Mouse (Mus musculus): ENCODE results near the gene Gmip.
A peak's percentile ranks its signal among the peaks of the same experiment; 100 is the strongest.

The Gmip gene

DNA sequence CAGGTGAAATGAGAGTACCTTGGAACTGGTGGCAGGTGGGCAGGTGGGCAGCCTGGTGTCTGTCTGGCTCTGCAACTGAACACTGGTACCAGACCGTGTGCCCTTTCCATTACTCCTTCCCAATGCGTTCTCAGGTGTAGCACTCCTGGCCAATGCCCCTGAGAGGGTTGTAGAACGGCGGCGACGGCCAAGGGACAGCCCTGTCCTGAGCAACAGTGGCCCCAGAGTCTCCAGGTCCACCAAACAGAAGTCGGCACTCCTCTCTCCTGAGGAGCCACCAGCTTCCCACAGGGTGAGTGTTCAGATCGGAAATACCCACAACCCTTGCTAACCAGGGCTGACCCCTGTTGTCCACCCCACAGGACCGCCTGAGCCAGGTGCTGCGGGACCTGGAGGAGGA lies 3.4 kb upstream of the Gmip start:
- DNase-seq = no peak

DNA sequence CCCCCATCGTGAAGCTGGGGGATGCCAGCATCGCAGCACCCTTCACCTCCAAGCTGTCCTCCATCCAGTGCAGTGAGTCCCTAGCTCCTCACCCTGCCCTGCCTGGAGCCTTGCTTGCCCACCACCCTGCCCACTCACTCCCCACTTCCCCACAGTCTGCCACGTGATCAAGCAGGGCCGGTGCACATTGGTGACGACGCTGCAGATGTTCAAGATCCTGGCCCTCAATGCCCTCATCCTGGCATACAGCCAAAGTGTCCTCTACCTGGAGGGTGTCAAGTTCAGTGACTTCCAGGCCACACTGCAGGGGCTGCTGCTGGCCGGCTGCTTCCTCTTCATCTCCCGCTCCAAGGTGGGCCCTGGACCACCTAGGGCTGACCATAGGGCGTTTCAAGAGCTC lies 3.0 kb upstream of the Gmip start:
- DNase-seq = no peak

DNA sequence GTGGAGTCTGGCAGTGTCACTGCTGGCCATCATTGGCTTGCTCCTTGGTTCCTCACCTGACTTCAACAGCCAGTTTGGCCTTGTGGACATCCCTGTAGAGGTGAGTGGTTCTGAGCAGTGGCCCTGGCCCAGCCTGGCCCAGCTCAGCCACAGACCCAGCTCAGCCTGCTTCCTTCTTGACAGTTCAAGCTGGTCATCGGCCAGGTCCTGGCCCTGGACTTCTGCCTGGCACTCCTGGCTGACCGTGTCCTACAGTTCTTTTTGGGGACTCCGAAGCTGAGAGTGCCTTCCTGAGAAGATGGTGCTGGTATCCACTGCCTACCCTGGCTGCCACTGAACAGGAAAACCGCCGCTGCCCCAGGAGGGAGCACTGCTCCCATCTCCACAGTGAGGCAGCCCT lies 1.2 kb upstream of the Gmip start:
- DNase-seq = no peak

DNA sequence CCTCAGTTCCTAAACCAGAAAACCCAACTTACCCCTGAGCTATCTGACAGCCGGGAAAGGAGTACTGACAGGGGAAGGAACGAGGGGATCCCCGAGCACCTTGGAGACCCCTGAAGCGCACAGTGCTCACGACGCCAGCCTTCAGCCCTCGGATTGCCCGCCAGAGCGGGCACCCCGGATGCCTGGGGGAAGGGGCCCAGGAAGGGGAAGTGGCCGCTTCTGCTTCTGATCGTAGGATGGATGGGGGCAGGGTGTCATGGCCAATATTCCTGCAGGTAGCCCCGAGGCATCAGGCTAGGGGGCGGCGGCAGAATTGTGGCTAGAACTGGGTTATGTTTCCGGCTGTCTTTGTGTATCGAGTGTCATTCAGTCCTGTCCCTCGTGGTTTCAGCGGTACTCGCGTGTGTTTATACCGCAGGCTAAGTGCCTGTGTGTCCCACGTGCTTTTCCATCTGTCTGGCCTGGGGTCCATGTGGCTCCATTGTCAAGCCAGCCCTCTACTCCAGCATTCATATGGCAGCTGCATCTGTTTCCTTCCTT lies 455 bp downstream of the Gmip start:
- DNase-seq = peak; percentile 44

DNA sequence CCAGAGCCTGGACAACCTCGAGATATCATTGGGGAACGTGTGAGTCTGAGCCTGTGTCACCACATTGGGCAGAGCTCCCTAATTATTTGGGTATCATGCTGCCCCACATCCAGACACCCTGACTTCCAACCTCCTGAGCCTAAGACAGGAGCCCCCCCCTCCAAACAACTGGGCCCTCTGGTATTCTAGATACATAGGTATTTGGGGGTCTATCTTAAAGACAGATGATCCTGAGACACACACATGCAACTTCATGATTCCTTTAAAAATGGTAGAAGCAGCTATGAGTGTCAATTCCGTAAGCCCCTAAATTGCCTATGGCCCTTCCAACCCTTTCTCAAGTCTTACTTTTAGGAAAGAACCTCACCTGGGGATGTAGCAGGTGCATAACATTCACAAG lies 1.3 kb downstream of the Gmip start:
- no peak for DNase-seq

DNA sequence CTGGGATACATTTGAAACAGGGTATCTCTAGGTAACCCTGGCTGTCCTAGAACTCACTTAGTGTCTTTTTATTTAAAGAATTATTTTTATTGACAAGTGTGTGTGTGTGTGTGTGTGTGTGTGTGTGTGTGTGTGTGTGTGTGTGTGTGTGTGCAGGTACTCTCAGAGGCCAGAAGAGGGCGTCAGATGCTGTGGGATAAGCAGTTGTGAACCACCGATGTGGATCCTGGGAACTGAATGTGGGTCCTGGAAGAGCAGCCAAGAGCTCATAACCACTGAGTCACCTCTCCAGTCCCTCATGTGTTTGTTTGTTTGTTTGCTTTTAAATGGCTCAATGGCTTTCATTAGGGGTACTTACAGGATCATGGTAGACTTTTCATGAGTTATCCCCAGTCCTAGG lies 6.4 kb downstream of the Gmip start:
- DNase-seq = no peak

DNA sequence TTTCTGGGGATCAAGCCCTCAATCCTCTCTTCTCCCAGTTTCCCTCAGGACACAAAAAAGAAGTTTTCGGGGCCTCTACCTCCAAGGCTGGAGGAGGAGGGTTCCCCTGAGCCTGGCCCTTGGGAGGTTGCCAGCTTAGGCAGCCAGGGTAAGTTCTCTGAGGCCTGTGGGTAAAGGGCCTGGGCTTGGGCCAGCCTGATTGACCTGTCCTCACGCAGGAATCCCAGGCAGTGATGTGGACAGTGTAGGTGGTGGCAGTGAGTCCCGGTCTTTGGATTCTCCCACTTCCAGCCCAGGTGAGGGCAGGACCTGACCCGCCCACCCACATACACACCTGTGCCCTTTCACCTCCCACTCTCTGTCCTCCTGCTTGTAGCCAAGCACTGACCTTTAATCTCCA lies 6.9 kb downstream of the Gmip start:
- no peak for DNase-seq

DNA sequence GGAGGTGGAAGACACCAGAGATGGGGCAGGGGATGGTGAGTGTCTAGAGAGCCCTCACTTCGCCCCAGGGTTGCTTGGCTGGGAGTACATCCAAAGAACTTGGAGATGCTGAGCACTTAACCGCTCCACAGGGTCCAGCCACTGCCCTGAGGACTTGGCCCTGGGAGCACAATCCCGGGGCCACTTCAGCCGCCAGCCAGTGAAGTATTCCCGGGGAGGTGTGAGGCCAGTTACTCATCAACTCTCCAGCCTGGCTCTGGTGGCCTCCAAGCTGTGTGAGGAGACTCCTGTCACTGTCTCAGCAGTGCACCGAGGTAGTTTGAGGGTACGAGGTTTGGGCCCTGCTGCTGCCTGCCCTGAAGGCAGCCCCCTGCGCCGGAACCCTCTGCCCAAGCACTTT lies 12.0 kb downstream of the Gmip start:
- DNase-seq = no peak

DNA sequence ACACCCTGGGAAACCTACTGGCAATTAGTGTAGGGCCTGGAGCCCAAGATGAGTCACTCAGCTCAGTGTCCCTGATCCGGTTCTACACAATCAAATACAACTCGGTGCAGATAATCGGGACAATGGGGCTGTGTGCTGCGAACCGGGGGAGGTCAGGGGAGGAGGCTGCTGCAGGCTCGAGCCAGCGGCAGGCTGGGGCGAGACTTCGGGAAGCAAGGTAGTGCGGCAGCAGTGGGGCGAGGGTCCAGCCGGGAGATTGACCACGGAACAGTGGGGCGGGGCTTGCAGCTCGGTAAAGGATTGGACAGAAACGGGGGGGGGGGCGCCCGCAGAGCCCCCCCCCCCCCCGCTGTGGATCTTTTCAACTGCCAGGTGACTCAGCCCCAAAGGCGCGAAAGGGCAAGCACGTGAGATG lies 13.5 kb downstream of the Gmip start:
- peak; percentile 66 for DNase-seq

DNA sequence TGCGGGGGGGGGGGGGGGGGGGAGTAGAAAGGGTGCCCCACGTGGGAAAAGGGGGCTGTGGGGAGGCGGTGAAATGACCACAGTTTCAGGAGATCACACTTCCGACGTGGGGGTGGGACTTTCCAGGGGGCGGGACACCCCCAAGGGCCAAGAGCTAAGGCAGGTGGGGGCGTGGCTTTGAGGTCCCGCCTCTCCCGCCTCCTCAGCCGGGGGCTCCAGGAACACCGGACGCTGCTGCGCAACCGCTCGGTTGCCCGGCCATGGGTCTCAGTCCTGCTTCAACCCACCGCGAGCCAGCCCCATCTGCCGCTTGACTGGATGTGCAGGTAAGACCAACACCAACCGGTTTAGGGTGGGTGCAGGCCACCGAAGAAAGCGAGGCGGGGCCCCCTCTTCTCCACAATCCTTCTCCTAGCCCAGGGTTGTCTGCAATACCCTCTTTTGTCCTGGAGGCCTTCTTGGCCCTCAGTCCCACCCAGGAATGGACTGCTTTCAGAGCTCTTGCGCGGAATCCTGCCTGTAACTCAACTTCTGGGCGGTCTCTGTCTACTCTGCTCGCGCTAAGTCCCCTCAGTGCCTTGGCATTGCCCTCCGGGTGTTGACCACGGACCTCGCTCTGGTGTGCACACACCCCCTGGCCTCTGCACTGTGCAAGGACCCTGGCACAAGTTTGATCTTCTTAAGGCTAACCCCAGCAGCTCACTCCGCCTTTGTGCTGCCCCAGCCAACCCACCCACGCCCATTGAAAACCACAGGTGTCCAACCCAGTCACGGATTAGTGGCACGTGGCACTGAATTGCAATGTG lies 14.1 kb downstream of the Gmip start, which contains the start of gene Lpar2:
Lpar2 (plus strand) TSS at position 44 of the 806 bp plus-strand sequence.
- DNase-seq = peak; percentile 71

DNA sequence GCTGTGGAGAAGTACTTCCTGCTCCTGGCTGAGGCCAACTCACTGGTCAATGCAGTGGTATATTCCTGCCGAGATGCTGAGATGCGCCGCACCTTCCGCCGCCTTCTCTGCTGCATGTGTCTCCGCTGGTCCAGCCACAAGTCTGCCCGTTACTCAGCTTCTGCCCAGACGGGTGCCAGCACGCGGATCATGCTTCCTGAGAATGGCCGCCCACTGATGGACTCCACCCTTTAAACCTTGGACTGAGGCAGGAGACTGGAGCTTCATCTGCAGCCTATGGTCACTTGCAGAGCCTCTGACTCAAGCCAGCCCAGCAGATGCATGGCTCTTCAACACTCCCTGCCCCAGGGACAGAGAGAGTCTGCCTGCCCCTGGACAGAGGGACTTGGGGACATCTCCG lies 17.9 kb downstream of the Gmip start:
- no peak for DNase-seq

DNA sequence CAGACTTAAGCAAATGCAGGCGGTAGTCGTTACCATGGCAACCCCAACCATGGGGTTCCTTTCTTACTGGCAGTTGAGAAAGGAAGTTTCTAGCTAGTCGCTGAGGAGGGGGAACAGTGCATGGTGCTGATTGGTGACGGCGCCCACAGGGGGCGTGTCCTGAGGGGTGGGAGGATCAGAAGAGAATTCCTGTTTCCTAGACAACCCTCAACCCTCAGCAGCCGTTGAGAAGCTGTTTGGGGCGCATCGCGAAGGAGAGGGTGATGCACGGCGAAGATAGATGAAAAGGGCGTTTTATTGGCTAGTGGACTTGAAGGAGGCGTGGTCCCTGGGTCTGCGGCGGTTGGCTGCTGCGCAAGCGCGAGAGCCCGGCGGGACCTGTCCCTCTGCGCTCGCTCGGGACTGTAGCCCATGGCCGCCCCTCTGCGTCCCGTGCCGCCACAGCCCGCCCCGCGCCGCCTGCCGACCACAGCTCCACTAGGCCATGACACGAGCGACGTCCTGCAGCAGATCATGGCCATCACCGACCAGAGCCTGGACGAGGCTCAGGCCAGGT lies 23.9 kb downstream of the Gmip start, which contains the start of gene Pbx4:
Pbx4 (plus strand) TSS at position 194 of the 556 bp plus-strand sequence.
- peak; percentile 90 for DNase-seq

DNA sequence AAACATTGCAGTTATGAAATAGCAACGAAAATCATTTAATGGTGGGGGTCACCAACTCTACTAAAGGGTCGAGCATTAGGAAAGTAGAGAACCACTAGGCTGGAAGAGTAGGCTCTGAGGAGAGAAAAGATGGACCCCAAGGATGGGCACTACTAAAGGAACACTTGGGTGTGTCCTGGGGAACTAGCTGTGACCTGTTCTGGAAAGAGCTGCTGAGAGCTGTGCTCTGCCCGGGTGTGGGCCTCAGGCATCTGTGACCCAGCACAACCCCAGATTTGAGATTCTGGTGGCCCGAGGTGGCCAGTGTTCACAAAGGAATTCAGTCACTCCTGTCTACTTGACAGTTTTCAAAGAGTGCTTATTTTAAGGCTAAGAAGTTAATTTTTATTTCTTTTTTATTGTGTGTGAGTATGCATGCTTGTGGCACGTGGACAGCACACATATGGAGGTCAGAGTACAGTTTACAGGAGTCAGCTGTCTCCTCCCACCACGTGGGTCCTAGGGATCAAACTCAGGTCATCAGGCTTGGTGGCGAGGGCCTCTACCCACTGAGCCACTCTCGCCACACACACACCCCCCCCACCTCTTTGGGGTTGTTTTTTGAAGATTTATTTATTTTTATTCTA lies 28.7 kb downstream of the Gmip start:
- no peak for DNase-seq

DNA sequence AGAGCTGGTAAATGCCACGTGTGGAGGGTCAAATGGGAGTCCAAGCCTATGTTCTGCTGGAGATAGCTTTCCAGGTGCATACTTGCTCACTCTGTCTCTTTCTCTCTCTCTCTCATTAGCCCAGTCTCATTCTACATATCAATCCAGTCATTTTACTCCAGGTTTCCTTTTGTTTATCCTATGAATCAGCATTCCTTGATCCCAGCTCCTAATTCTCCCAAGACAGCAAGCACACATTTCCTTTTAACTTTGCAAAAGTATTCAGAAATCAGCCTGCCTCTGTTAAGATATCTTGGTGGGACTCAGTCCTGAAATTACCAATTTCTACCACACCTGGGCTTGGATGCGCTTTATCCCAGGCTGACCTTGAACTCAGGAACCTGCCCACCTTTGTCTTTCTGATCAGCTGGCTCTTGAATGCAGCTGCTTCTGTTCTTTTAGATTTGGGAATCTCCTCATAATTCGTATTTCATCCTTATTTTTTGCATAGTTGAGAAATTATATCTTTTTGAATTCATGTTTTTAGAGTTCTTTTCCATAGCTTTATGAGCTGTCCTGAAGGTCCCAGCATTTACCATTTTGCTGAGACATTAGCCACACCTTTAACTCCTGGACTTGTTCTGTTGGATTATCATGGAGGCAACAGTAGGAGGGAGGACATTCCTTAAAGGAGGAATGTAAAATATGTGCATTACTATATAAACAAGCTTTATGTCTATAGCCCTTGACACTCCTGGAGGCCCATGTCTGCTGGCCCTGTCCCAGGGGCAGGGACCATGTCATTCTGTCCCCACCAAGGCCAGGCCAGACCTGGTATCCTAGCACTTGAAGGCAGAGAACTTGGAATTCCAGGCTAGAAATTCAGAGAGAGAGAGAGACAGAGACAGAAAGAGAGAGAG lies 38.9 kb downstream of the Gmip start:
- no peak for DNase-seq

DNA sequence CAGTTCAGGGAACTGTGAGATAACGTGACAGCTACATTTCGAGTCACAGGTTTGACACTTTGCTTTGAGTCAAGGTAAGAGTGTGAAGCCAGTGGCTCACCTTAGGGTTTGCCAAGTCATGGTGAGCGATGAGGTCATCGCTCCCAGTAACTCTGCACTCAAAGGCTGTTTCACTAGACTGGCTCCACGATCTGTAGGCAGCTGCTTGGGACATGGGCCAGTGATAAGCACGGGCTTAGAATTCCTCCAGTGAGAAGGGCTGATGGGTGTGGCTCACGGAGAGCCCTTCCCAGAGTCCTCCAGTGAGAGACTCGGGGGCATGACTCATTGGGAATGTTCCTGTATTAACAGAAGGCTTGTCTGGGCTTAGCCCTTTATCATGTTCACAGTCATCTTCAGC lies 40.5 kb downstream of the Gmip start:
- no peak for DNase-seq

DNA sequence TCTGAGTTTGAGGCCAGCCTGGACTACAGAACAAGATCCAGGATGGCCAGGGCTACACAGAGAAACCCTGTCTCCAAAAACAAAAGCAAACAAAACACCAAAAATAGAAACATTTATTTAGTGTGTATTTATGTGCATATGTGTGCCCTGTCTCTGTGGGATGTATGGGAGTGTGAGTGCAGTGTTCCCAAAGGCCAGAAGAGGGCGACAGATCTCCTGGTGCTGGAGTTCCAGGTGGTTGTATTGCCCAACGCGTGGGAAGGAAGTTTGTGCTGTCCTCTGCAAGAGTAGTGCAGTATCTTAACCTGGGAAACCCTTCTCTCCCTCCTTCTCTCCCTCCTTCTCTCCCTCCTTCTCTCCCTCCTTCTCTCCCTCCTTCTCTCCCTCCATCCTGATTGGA lies 41.4 kb downstream of the Gmip start:
- DNase-seq = no peak

DNA sequence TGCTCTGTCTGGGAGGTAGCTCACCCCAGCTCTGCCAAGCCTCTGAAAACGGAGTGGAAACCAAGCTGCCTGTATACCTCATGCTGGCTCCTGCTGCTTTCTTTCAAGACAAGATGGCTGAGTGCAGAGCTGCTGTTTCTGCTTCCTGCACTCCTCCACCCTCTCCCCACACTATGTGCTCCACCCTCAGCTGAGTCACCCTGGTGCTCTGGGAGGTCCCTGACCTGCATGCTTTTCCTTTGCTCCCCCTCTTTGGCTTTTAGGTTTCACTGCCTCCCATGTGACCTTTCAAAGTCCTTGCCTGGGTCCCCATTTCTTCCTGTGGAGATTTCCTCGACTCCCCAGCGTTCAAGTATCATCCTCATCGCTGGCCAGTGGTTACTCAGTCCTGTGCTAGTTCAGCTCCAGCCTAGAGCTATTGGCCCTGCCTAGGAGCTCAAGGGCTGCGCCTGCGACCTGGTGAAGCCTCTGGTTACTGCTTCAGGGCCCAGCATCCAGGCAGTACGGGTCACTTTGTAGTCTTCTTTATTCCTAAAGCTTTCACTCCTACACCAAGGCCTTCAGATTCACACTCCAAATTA lies 42.5 kb downstream of the Gmip start:
- no peak for DNase-seq

DNA sequence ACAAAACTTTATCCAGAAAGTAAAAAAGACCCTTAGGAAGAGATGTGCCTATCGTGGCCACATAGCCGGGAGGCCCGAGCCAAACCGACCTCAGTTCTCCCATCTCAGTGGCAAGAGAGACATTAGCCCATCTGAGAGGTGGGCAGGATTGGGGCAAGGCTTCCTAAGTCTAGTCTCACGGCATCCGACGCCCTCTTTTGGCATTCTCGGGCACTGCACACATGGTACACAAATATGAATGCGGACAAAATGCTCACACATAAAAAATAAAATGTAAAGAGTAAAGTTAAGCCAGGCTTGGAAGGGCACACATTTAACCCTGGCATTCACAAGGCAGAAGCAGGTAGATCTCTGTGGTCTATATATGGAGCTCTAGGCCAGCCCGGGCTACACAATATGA lies 45.4 kb downstream of the Gmip start:
- DNase-seq = no peak

DNA sequence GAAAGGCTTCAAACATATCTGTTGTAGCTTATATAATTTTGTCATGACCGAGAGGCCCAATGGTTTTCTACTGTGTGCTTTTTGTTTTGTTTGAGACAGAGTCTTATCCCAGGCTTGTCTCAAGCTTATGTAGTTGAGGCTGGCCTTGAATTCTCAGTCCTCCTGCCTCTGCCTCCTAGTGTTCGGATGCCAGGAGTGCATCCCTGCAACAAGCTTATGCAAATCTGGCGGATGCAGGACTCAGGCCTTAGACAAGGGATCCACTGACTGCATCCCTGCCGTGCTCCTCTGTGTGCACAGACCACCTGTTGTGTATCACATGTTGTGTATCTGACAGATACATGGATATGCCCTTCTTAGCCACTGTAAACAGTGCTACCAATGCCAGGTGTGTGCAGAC lies 52.3 kb downstream of the Gmip start:
- no peak for DNase-seq

DNA sequence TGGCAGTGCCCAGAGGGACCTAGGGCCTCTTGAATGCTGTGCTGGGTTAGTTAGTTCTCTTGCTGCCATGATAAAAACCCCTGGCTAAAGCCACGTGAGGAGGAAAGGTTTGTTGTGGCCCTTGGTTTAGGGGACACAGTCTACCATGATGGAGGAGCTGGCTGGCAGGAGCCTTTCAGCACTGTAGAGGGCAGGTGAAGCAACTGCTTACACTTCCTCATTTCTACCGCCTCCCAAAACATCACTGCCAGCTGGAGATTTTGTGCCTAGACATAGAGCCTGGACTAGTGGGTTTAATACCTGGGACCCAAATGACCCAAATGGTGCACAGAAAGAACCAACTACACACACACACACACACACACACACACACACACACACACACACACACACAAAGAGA lies 52.8 kb downstream of the Gmip start:
- DNase-seq = no peak

DNA sequence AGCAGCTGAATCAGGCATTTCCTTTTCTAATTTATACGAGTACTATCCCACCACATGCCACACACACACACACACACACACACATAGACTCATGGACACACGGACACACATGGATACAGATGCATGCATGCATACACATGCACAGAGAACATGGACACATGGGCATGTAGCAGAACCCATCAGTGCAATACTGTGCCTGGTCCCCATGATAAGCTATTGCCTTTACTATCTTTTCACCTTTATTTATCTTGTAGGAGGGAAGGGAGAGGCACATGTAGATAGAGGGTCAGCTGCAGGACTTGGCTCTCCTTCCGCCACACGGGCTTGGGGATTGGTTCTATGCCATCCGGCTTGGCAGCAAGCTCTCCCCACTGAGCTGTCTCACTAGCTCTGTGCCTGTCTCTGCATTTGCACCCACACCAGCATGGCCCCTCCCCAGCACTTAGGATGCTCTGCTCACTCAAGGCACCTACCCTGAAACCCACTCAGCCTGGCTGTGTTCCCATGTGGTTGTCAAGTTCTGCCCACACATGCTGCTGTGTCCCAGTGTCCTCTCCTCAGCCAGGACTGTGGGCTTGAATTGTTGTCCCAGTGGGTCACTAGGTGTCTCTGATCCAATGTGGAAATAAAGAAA lies 55.0 kb downstream of the Gmip start:
- no peak for DNase-seq

DNA sequence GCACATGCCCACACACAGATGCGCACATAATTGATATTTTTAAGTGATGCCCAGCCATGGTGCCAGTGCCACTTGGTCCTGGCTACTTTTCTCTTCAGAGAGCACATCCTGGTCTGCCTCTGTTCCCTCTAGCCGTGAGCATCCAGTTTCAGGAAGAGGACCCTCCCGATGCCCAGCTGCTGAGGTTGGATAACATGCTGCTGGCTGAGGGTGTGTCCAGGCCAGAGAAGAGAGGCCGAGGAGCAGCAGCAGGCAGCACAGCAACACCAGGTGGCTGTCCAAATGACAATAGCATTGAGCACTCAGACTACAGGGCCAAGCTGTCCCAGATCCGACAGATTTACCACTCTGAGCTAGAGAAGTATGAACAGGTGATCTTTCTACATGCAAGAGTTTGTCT lies 55.7 kb downstream of the Gmip start:
- no peak for DNase-seq
